Mouse (Mus musculus) MEL (cell line): ENCODE results near the gene Tgm1.

Experiments used
- CHD2 ChIP-seq: IDR thresholded peaks from 2 replicates; pipeline ENCODE4 v1.6.1; 2011; ENCODE audit warnings: low read length, improper control_type of control experiment
- CTCF ChIP-seq, 3 experiments: IDR thresholded peaks in 2 of 3; conservative IDR thresholded peaks in 1 of 3; 2 replicates each; pipeline ENCODE4 v1.5.1; 2011 to 2012; ENCODE audit warnings: low read length in 3 of 3, low read depth in 2 of 3, mild to moderate bottlenecking in 2 of 3, improper control_type of control experiment in 1 of 3, inconsistent platforms in 1 of 3, mixed read lengths in 1 of 3, moderate library complexity in 1 of 3; ENCODE audit not compliant: control insufficient read depth in 1 of 3, insufficient read depth in 1 of 3, poor library complexity in 1 of 3, severe bottlenecking in 1 of 3
- EP300 ChIP-seq, 2 experiments: IDR thresholded peaks; 2 replicates each; pipeline ENCODE4 v1.6.1; 2011; ENCODE audit warnings: improper control_type of control experiment in 2 of 2, low read length in 2 of 2, low read depth in 1 of 2, mild to moderate bottlenecking in 1 of 2
- MAFK ChIP-seq: IDR thresholded peaks from 2 replicates; pipeline ENCODE4 v1.6.1; 2011; ENCODE audit warnings: low read depth, mild to moderate bottlenecking, low read length, improper control_type of control experiment, borderline replicate concordance
- MAX ChIP-seq: IDR thresholded peaks from 2 replicates; pipeline ENCODE4 v1.6.1; 2011; ENCODE audit warnings: low read length, improper control_type of control experiment
- MYB ChIP-seq: IDR thresholded peaks from 2 replicates; pipeline ENCODE4 v1.6.1; 2011; ENCODE audit warnings: mild to moderate bottlenecking, low read depth, low read length, improper control_type of control experiment
- NRF1 ChIP-seq: IDR thresholded peaks from 2 replicates; pipeline ENCODE4 v1.6.1; 2014; ENCODE audit warnings: low read depth, mild to moderate bottlenecking, inconsistent platforms, low read length, improper control_type of control experiment, moderate library complexity; ENCODE audit not compliant: poor library complexity, insufficient read depth, severe bottlenecking
- POLR2A ChIP-seq, 2 experiments: IDR thresholded peaks; 2 replicates each; pipeline ENCODE4 v1.6.1; 2011 to 2012; ENCODE audit warnings: low read length in 2 of 2, mild to moderate bottlenecking in 2 of 2, control low read depth in 1 of 2, improper control_type of control experiment in 1 of 2, low read depth in 1 of 2, moderate library complexity in 1 of 2; ENCODE audit not compliant: control insufficient read depth in 1 of 2, insufficient read depth in 1 of 2, poor library complexity in 1 of 2
- POLR2AphosphoS2 ChIP-seq: IDR thresholded peaks from 2 replicates; pipeline ENCODE4 v1.6.1; 2011; ENCODE audit warnings: low read length, improper control_type of control experiment
- RAD21 ChIP-seq: IDR thresholded peaks from 2 replicates; pipeline ENCODE4 v1.6.1; 2011; ENCODE audit warnings: mild to moderate bottlenecking, low read depth, low read length, improper control_type of control experiment
- SIN3A ChIP-seq: IDR thresholded peaks from 2 replicates; pipeline ENCODE4 v1.6.1; 2012; ENCODE audit warnings: low read length, improper control_type of control experiment, inconsistent platforms
- TAL1 ChIP-seq: IDR thresholded peaks from 2 replicates; pipeline ENCODE4 v1.6.1; 2012; ENCODE audit warnings: mild to moderate bottlenecking, inconsistent platforms, low read length, moderate library complexity, mixed read lengths
- ZMIZ1 ChIP-seq: IDR thresholded peaks from 2 replicates; pipeline ENCODE4 v1.6.1; 2012; ENCODE audit warnings: low read depth, mild to moderate bottlenecking, inconsistent platforms, low read length, improper control_type of control experiment, moderate library complexity

GRCm38 (mm10) chr14:55724411-55724871 lies 10.7 kb upstream of the Tgm1 start:
- TF ChIP-seq CTCF (IDR thresholded peaks at IDR 0.05 in 2 of 3, conservative IDR thresholded peaks at IDR 0.05 in 1 of 3; ENCODE audit: control insufficient read depth in 1 of 3, insufficient read depth in 1 of 3, low read depth in 2 of 3, low read length in 3 of 3, poor library complexity in 1 of 3, severe bottlenecking in 1 of 3): no peak
- peak; percentile 80 for TF ChIP-seq TAL1
- 0 out of 2 replicates have a peak, but pooled peaks have one; percentile 3 for TF ChIP-seq MAFK
- TF ChIP-seq POLR2AphosphoS2: no peak
- no peak for TF ChIP-seq POLR2A (IDR thresholded peaks at IDR 0.05; ENCODE audit: control insufficient read depth in 1 of 2, insufficient read depth in 1 of 2, low read depth in 1 of 2, low read length in 2 of 2, poor library complexity in 1 of 2)
- no peak for TF ChIP-seq MYB
- no peak for TF ChIP-seq ZMIZ1
- peak in 1 of 2 experiments; percentile 59; a peak in 2 of 4 replicates for TF ChIP-seq EP300 (IDR thresholded peaks at IDR 0.05; ENCODE audit: low read depth in 1 of 2, low read length in 2 of 2)
- peak; percentile 73 for TF ChIP-seq MAX
- peak; percentile 64; the same call in 1 of the 2 replicates for TF ChIP-seq SIN3A
- TF ChIP-seq CHD2: no peak
- no peak for TF ChIP-seq RAD21
- TF ChIP-seq NRF1: 0 out of 2 replicates have a peak, but pooled peaks have one; percentile 17
